Mouse (Mus musculus) MEL (cell line): ENCODE data around the gene Cfl1. TPM values are rescaled to one million over a fixed set of nuclear protein-coding genes. Genes with fewer than 3 reads are reported as not detected.
A peak's percentile ranks its signal among the peaks of the same experiment; 100 is the strongest.

Experiments used
- DNase-seq: peaks from one replicate; pipeline ENCODE4 v3.0.0; 2011; ENCODE audit warnings: low read depth, low spot score
- H3K27ac ChIP-seq: 2 replicates; pipeline ENCODE4 v1.5.1; 2012; ENCODE audit warnings: low read depth, mild to moderate bottlenecking, control low read depth, low read length, moderate library complexity; ENCODE audit not compliant: control insufficient read depth
- H3K27me3 ChIP-seq, 2 experiments: fragments of 150-350 bp in 1 of 2; sonication (generic) in 1 of 2; 2 replicates each; pipeline ENCODE4 v1.6.1; 2012; ENCODE audit warnings: low read length in 2 of 2, mild to moderate bottlenecking in 2 of 2, improper control_type of control experiment in 1 of 2, moderate library complexity in 1 of 2; ENCODE audit not compliant: insufficient read depth in 2 of 2, control insufficient read depth in 1 of 2
- H3K36me3 ChIP-seq, 2 experiments: 2 replicates each; pipeline ENCODE4 v1.6.1; 2012 to 2014; ENCODE audit warnings: low read length in 2 of 2, improper control_type of control experiment in 1 of 2, inconsistent platforms in 1 of 2, mild to moderate bottlenecking in 1 of 2; ENCODE audit not compliant: insufficient read depth in 2 of 2, control insufficient read depth in 1 of 2
- H3K4me1 ChIP-seq, 2 experiments: fragments of 150-350 bp in 1 of 2; sonication (generic) in 1 of 2; 2 replicates each; pipeline ENCODE4 v1.6.1; 2012; ENCODE audit warnings: low read length in 2 of 2, improper control_type of control experiment in 1 of 2, mild to moderate bottlenecking in 1 of 2; ENCODE audit not compliant: insufficient read depth in 2 of 2, control insufficient read depth in 1 of 2
- H3K4me3 ChIP-seq, 2 experiments: fragments of 150-350 bp in 1 of 2; sonication (generic) in 1 of 2; 2 replicates each; pipeline ENCODE4 v1.5.1; 2012; ENCODE audit warnings: low read depth in 2 of 2, low read length in 2 of 2, mild to moderate bottlenecking in 2 of 2, moderate library complexity in 2 of 2, control low read depth in 1 of 2, improper control_type of control experiment in 1 of 2; ENCODE audit not compliant: control insufficient read depth in 1 of 2, insufficient read depth in 1 of 2
- H3K79me2 ChIP-seq: 2 replicates; pipeline ENCODE4 v1.6.1; 2012; ENCODE audit warnings: mild to moderate bottlenecking, low read length, moderate library complexity; ENCODE audit not compliant: control insufficient read depth, poor library complexity, insufficient read depth
- H3K9ac ChIP-seq: 2 replicates; pipeline ENCODE4 v1.6.1; 2012; ENCODE audit warnings: low read depth, mild to moderate bottlenecking, control low read depth, low read length, moderate library complexity; ENCODE audit not compliant: control insufficient read depth, poor library complexity, severe bottlenecking
- H3K9me3 ChIP-seq: fragments of 150-350 bp; sonication (generic); replicated peaks from 2 replicates; pipeline ENCODE4 v1.6.1; 2012; ENCODE audit warnings: mild to moderate bottlenecking, low read length, improper control_type of control experiment, moderate library complexity; ENCODE audit not compliant: insufficient read depth
- BHLHE40 ChIP-seq: IDR thresholded peaks from 2 replicates; pipeline ENCODE4 v1.6.1; 2012; ENCODE audit warnings: low read depth, mild to moderate bottlenecking, inconsistent platforms, low read length, improper control_type of control experiment, borderline replicate concordance
- CHD1 ChIP-seq: IDR thresholded peaks from 2 replicates; pipeline ENCODE4 v1.6.1; 2012; ENCODE audit warnings: low read depth, mild to moderate bottlenecking, inconsistent platforms, low read length, improper control_type of control experiment
- CTCF ChIP-seq, 3 experiments: IDR thresholded peaks in 2 of 3; conservative IDR thresholded peaks in 1 of 3; 2 replicates each; pipeline ENCODE4 v1.5.1; 2011 to 2012; ENCODE audit warnings: low read length in 3 of 3, low read depth in 2 of 3, mild to moderate bottlenecking in 2 of 3, improper control_type of control experiment in 1 of 3, inconsistent platforms in 1 of 3, mixed read lengths in 1 of 3, moderate library complexity in 1 of 3; ENCODE audit not compliant: control insufficient read depth in 1 of 3, insufficient read depth in 1 of 3, poor library complexity in 1 of 3, severe bottlenecking in 1 of 3
- ELF1 ChIP-seq: IDR thresholded peaks from 2 replicates; pipeline ENCODE4 v1.6.1; 2014; ENCODE audit warnings: low read depth, mild to moderate bottlenecking, inconsistent platforms, low read length, improper control_type of control experiment, moderate library complexity
- EP300 ChIP-seq, 2 experiments: IDR thresholded peaks; 2 replicates each; pipeline ENCODE4 v1.6.1; 2011; ENCODE audit warnings: improper control_type of control experiment in 2 of 2, low read length in 2 of 2, low read depth in 1 of 2, mild to moderate bottlenecking in 1 of 2
- ETS1 ChIP-seq: IDR thresholded peaks from 2 replicates; pipeline ENCODE4 v1.6.1; 2012; ENCODE audit warnings: low read depth, mild to moderate bottlenecking, inconsistent platforms, low read length, improper control_type of control experiment, moderate library complexity
- GABPA ChIP-seq: IDR thresholded peaks from 2 replicates; pipeline ENCODE4 v1.6.1; 2012; ENCODE audit warnings: low read depth, mild to moderate bottlenecking, inconsistent platforms, low read length, improper control_type of control experiment, moderate library complexity
- HCFC1 ChIP-seq: IDR thresholded peaks from 2 replicates; pipeline ENCODE4 v1.6.1; 2012; ENCODE audit warnings: low read depth, mild to moderate bottlenecking, inconsistent platforms, low read length, improper control_type of control experiment, moderate library complexity
- KAT2A ChIP-seq: conservative IDR thresholded peaks from 2 replicates; pipeline ENCODE4 v1.6.1; 2012; ENCODE audit warnings: low read depth, low read length, improper control_type of control experiment, inconsistent platforms
- MAFK ChIP-seq: IDR thresholded peaks from 2 replicates; pipeline ENCODE4 v1.6.1; 2011; ENCODE audit warnings: low read depth, mild to moderate bottlenecking, low read length, improper control_type of control experiment, borderline replicate concordance
- MAX ChIP-seq: IDR thresholded peaks from 2 replicates; pipeline ENCODE4 v1.6.1; 2011; ENCODE audit warnings: low read length, improper control_type of control experiment
- MEF2A ChIP-seq: IDR thresholded peaks from 2 replicates; pipeline ENCODE4 v1.6.1; 2014; ENCODE audit warnings: low read depth, mild to moderate bottlenecking, inconsistent platforms, low read length, improper control_type of control experiment; ENCODE audit not compliant: poor library complexity, insufficient replicate concordance, severe bottlenecking; ENCODE audit errors: extremely low read depth
- MXI1 ChIP-seq: IDR thresholded peaks from 2 replicates; pipeline ENCODE4 v1.6.1; 2011; ENCODE audit warnings: mild to moderate bottlenecking, low read depth, low read length, improper control_type of control experiment
- NRF1 ChIP-seq: IDR thresholded peaks from 2 replicates; pipeline ENCODE4 v1.6.1; 2014; ENCODE audit warnings: low read depth, mild to moderate bottlenecking, inconsistent platforms, low read length, improper control_type of control experiment, moderate library complexity; ENCODE audit not compliant: poor library complexity, insufficient read depth, severe bottlenecking
- POLR2A ChIP-seq, 2 experiments: IDR thresholded peaks; 2 replicates each; pipeline ENCODE4 v1.6.1; 2011 to 2012; ENCODE audit warnings: low read length in 2 of 2, mild to moderate bottlenecking in 2 of 2, control low read depth in 1 of 2, improper control_type of control experiment in 1 of 2, low read depth in 1 of 2, moderate library complexity in 1 of 2; ENCODE audit not compliant: control insufficient read depth in 1 of 2, insufficient read depth in 1 of 2, poor library complexity in 1 of 2
- RCOR1 ChIP-seq: IDR thresholded peaks from 2 replicates; pipeline ENCODE4 v1.6.1; 2012; ENCODE audit warnings: low read depth, mild to moderate bottlenecking, inconsistent platforms, low read length, improper control_type of control experiment
- ZC3H11A ChIP-seq: IDR thresholded peaks from 2 replicates; pipeline ENCODE4 v1.6.1; 2012; ENCODE audit warnings: low read depth, mild to moderate bottlenecking, inconsistent platforms, low read length, improper control_type of control experiment
- ZKSCAN1 ChIP-seq: IDR thresholded peaks from 2 replicates; pipeline ENCODE4 v1.6.1; 2012; ENCODE audit warnings: low read depth, mild to moderate bottlenecking, inconsistent platforms, low read length, improper control_type of control experiment, moderate library complexity
- polyA plus RNA-seq, 2 experiments: library from polyadenylated mRNA; stranded (reverse) in 1 of 2; unstranded in 1 of 2; fragments of >175 nt in 1 of 2; fragments of >200 nt in 1 of 2; gene quantifications; 2 replicates each; pipeline versions ENCODE4 v1.2.1 to v1.2.4; 2012; ENCODE audit warnings: low replicate concordance in 2 of 2, low read depth in 1 of 2; ENCODE audit not compliant: insufficient read length in 2 of 2, insufficient read depth in 1 of 2, missing spikeins in 1 of 2
- total RNA-seq: library from RNA; depleted of rRNA; stranded (reverse); fragments of 300-350 nt; gene quantifications from 2 replicates; pipeline ENCODE4 v1.2.3, GENCODE M21; 2012

Cfl1 gene
- total and polyA plus RNA-seq, 3 experiments: 880 to 2,037 TPM; not detected in 1

GRCm38 (mm10) chr19:5473720-5474119 is 16.5 kb upstream of the Cfl1 start, which contains the start of gene Efemp2 (continued):
- no peak for TF ChIP-seq MAFK
- 0 out of 2 replicates have a peak, but pooled peaks have one; percentile 4 for TF ChIP-seq BHLHE40
- TF ChIP-seq, all 39 proteins: peak for 16

GRCm38 (mm10) chr19:5474281-5475068 is 15.8 kb upstream of the Cfl1 start:
- H3K27me3 ChIP-seq: no peaks in the 10 kb centered on the region
- no peaks in the 10 kb centered on the region for H3K9me3 ChIP-seq
- H3K4me3 ChIP-seq: peak overlapping the region; percentile 67 to 92
- peak overlapping the region; percentile 78 for H3K9ac ChIP-seq
- TF ChIP-seq MAFK (no peak), MEF2A (no peak), RCOR1 (no peak), KAT2A (no peak), NRF1 (no peak), MAX (no peak), CHD1 (no peak), POLR2A (IDR thresholded peaks at IDR 0.05; ENCODE audit: control insufficient read depth in 1 of 2, insufficient read depth in 1 of 2, low read depth in 1 of 2, low read length in 2 of 2, poor library complexity in 1 of 2) (0 out of 4 replicates have a peak, but pooled peaks of 1 of the 2 experiments have one; percentile 54), HCFC1 (peak; percentile 11; the same call in 1 of the 2 replicates), CTCF (IDR thresholded peaks at IDR 0.05 in 2 of 3, conservative IDR thresholded peaks at IDR 0.05 in 1 of 3; ENCODE audit: control insufficient read depth in 1 of 3, insufficient read depth in 1 of 3, low read depth in 2 of 3, low read length in 3 of 3, poor library complexity in 1 of 3, severe bottlenecking in 1 of 3) (no peak), MXI1 (0 out of 2 replicates have a peak, but pooled peaks have one; percentile 1)
- H3K4me1 ChIP-seq: peaks cover 0 to 5% of the 10 kb centered on the region in 2 experiments; a peak in 1 of 4 replicates
- no peak for DNase-seq
- H3K27ac ChIP-seq: peak overlapping the region; percentile 41; the same call in 1 of the 2 replicates
- no peaks in the 10 kb centered on the region; the same call in 1 of the 2 replicates for H3K79me2 ChIP-seq
- peaks cover 0 to 4% of the 10 kb centered on the region in 2 experiments; a peak in 2 of 4 replicates for H3K36me3 ChIP-seq

GRCm38 (mm10) chr19:5475069-5475714 is 15.1 kb upstream of the Cfl1 start:
- peak overlapping the region; percentile 47 to 92; a peak in 3 of 4 replicates for H3K4me3 ChIP-seq
- H3K4me1 ChIP-seq: peaks cover 0 to 5% of the 10 kb centered on the region in 2 experiments; a peak in 1 of 4 replicates
- H3K27ac ChIP-seq: no peak overlapping the region
- H3K27me3 ChIP-seq: no peaks in the 10 kb centered on the region
- H3K79me2 ChIP-seq: no peaks in the 10 kb centered on the region; the same call in 1 of the 2 replicates
- no peak for TF ChIP-seq NRF1
- TF ChIP-seq KAT2A: no peak
- TF ChIP-seq MAFK: no peak
- TF ChIP-seq ETS1: no peak
- TF ChIP-seq ZKSCAN1: no peak
- TF ChIP-seq POLR2A (IDR thresholded peaks at IDR 0.05; ENCODE audit: control insufficient read depth in 1 of 2, insufficient read depth in 1 of 2, low read depth in 1 of 2, low read length in 2 of 2, poor library complexity in 1 of 2): no peak
- no peak for TF ChIP-seq MEF2A
- no peak for TF ChIP-seq GABPA
- no peak for TF ChIP-seq ELF1
- no peak for TF ChIP-seq RCOR1
- no peak for TF ChIP-seq ZC3H11A
- no peak for TF ChIP-seq CHD1
- no peak for TF ChIP-seq EP300 (IDR thresholded peaks at IDR 0.05; ENCODE audit: low read depth in 1 of 2, low read length in 2 of 2)
- no peak for TF ChIP-seq HCFC1
- peak overlapping the region; percentile 78 for H3K9ac ChIP-seq
- DNase-seq: no peak
- H3K9me3 ChIP-seq: no peaks in the 10 kb centered on the region
- peaks cover 0 to 4% of the 10 kb centered on the region in 2 experiments; a peak in 2 of 4 replicates for H3K36me3 ChIP-seq
